Mouse (Mus musculus): ENCODE results near the gene Echdc3. TPM values are rescaled to one million over a fixed set of nuclear protein-coding genes. Genes with fewer than 3 reads are reported as not detected.

Gene Echdc3
- polyA plus RNA-seq, 1 experiment from 2014 or later, result 2.3 TPM

GRCm38 (mm10) chr2:6157208-6157607 lies 55.6 kb downstream of the Echdc3 start:
- Histone ChIP-seq H3K27ac (no peak overlapping the region), H3K9me3 (no peaks in the 10 kb centered on the region), H3K4me1 (peaks cover 11% of the 10 kb centered on the region), H3K4me3 (no peak overlapping the region), H3K27me3 (ENCODE audit: poor library complexity, severe bottlenecking) (no peaks in the 10 kb centered on the region), H3K36me3 (replicated peaks) (no peaks in the 10 kb centered on the region)
- 90% methylated on average over 4 of the region's 4 CpGs for WGBS
- no peak for DNase-seq (ENCODE audit: extremely low spot score, low spot score)

- 97% methylated on average over 5 of the region's 5 CpGs for WGBS
- Histone ChIP-seq H3K27ac (no peak overlapping the region), H3K4me3 (no peak overlapping the region), H3K4me1 (no peaks in the 10 kb centered on the region), H3K27me3 (ENCODE audit: poor library complexity, severe bottlenecking) (no peaks in the 10 kb centered on the region), H3K9me3 (no peaks in the 10 kb centered on the region), H3K36me3 (replicated peaks) (no peaks in the 10 kb centered on the region)
- DNase-seq (ENCODE audit: extremely low spot score, low spot score), result no peak
These were observed 63.0 kb downstream of the Echdc3 start for GRCm38 (mm10) chr2:6149801-6150200.

- WGBS, result 91% methylated on average over 7 of the region's 7 CpGs
- H3K4me1 ChIP-seq, result peaks cover 9% of the 10 kb centered on the region; the same call in 1 of the 2 replicates
- no peak for DNase-seq (ENCODE audit: extremely low spot score, low spot score)
- H3K4me3 ChIP-seq, result no peak overlapping the region
- no peak overlapping the region for H3K27ac ChIP-seq
- H3K36me3 ChIP-seq (replicated peaks), result no peaks in the 10 kb centered on the region
- no peaks in the 10 kb centered on the region for H3K27me3 ChIP-seq (ENCODE audit: poor library complexity, severe bottlenecking)
- H3K9me3 ChIP-seq, result no peaks in the 10 kb centered on the region
These were observed 65.9 kb downstream of the Echdc3 start for GRCm38 (mm10) chr2:6146901-6147300.

- no peaks in the 10 kb centered on the region for H3K36me3 ChIP-seq (replicated peaks)
- 86% methylated on average over 4 of the region's 4 CpGs for WGBS
- no peak overlapping the region for H3K27ac ChIP-seq
- peaks cover 9% of the 10 kb centered on the region; the same call in 1 of the 2 replicates for H3K4me1 ChIP-seq
- DNase-seq (ENCODE audit: extremely low spot score, low spot score), result no peak
- H3K27me3 ChIP-seq (ENCODE audit: poor library complexity, severe bottlenecking), result no peaks in the 10 kb centered on the region
- no peaks in the 10 kb centered on the region for H3K9me3 ChIP-seq
- no peak overlapping the region for H3K4me3 ChIP-seq
These were observed 66.6 kb downstream of the Echdc3 start for GRCm38 (mm10) chr2:6146257-6146656.

- Histone ChIP-seq H3K9me3 (no peaks in the 10 kb centered on the region), H3K4me3 (no peak overlapping the region), H3K36me3 (replicated peaks) (no peaks in the 10 kb centered on the region), H3K27me3 (ENCODE audit: poor library complexity, severe bottlenecking) (no peaks in the 10 kb centered on the region), H3K27ac (no peak overlapping the region), H3K4me1 (peaks cover 9% of the 10 kb centered on the region; the same call in 1 of the 2 replicates)
- 89% methylated on average over 10 of the region's 10 CpGs for WGBS
- DNase-seq (ENCODE audit: extremely low spot score, low spot score), result no peak
These were observed 67.2 kb downstream of the Echdc3 start for GRCm38 (mm10) chr2:6145611-6146010.

- peaks cover 9% of the 10 kb centered on the region; the same call in 1 of the 2 replicates for H3K4me1 ChIP-seq
- no peaks in the 10 kb centered on the region for H3K36me3 ChIP-seq (replicated peaks)
- no peak overlapping the region for H3K4me3 ChIP-seq
- H3K27ac ChIP-seq, result no peak overlapping the region
- no peaks in the 10 kb centered on the region for H3K27me3 ChIP-seq (ENCODE audit: poor library complexity, severe bottlenecking)
- 79% methylated on average over 16 of the region's 16 CpGs for WGBS
- DNase-seq (ENCODE audit: extremely low spot score, low spot score), result no peak
- H3K9me3 ChIP-seq, result no peaks in the 10 kb centered on the region
These were observed 69.7 kb downstream of the Echdc3 start for GRCm38 (mm10) chr2:6142915-6143654.

GRCm38 (mm10) chr2:6140572-6141161 lies 72.2 kb downstream of the Echdc3 start:
- 92% methylated on average over 9 of the region's 9 CpGs for WGBS
- Histone ChIP-seq H3K9me3 (no peaks in the 10 kb centered on the region), H3K4me1 (peaks cover 9% of the 10 kb centered on the region; the same call in 1 of the 2 replicates), H3K36me3 (replicated peaks) (no peaks in the 10 kb centered on the region), H3K27ac (no peak overlapping the region), H3K27me3 (ENCODE audit: poor library complexity, severe bottlenecking) (no peaks in the 10 kb centered on the region), H3K4me3 (no peak overlapping the region)
- no peak for DNase-seq (ENCODE audit: extremely low spot score, low spot score)

Other genes with a start within 250 kb of the Echdc3 start
- 2.3 and 2.9 TPM in 2 replicates for gene Proser2, start 82.8 kb downstream of the Echdc3 start, polyA plus RNA-seq (2016; fragmentation: Nextera tagmentation; extraction: Ambion mirVana)
- 9.2 and 9.7 TPM in 2 replicates for gene Usp6nl, start 109.6 kb upstream of the Echdc3 start, polyA plus RNA-seq (2016; fragmentation: Nextera tagmentation; extraction: Ambion mirVana)

All from forebrain, embryonic 10.5 days (tissue).